Mouse (Mus musculus): ENCODE measurements at regions not wholly inside any gene's neighbourhood (a gene's known extent, or its start where the extent isn't known, plus 50 kb on each side); places are given as distances from the start of the nearest gene placed in this dataset.
"Not testable (repeated sequence)": the region's sequence is repeated elsewhere in the genome, so short reads cannot be mapped to it uniquely, and the experiment has no call there.

GRCm38 (mm10) chr9:115806018-115806702 is 103.1 kb upstream of the Gadl1 start:
- DNase-seq, result no peak

GRCm38 (mm10) chr9:115840186-115840585 is 69.1 kb upstream of the Gadl1 start:
- DNase-seq, result no peak

- DNase-seq, result no peak
Observed at GRCm38 (mm10) chr9:115840791-115841190, 68.5 kb upstream of the Gadl1 start.

- no peak for DNase-seq
Observed at GRCm38 (mm10) chr9:115841684-115842083, 67.6 kb upstream of the Gadl1 start.

- no peak for DNase-seq
Observed at GRCm38 (mm10) chr9:115844340-115844739, 64.9 kb upstream of the Gadl1 start.

- no peak for DNase-seq
Observed at GRCm38 (mm10) chr9:115845091-115845490, 64.2 kb upstream of the Gadl1 start.

GRCm38 (mm10) chr9:115847289-115848074 is 61.8 kb upstream of the Gadl1 start:
- DNase-seq, result no peak

GRCm38 (mm10) chr9:115853210-115853842 is 55.9 kb upstream of the Gadl1 start:
- not testable (repeated sequence) for DNase-seq

GRCm38 (mm10) chr9:115857301-115857700 is 52.0 kb upstream of the Gadl1 start:
- DNase-seq, result no peak

GRCm38 (mm10) chr9:115858848-115859247 is 50.4 kb upstream of the Gadl1 start:
- DNase-seq, result peak; percentile 11
